Mouse (Mus musculus): ENCODE measurements around the gene Dnaja3.

Gene Dnaja3

GRCm38 (mm10) chr16:4606431-4607084 lies 33.2 kb upstream of the Dnaja3 start:
- peak; percentile 49 to 81 for DNase-seq (ENCODE audit: inconsistent age in 2 of 2, low spot score in 1 of 2)

DNA sequence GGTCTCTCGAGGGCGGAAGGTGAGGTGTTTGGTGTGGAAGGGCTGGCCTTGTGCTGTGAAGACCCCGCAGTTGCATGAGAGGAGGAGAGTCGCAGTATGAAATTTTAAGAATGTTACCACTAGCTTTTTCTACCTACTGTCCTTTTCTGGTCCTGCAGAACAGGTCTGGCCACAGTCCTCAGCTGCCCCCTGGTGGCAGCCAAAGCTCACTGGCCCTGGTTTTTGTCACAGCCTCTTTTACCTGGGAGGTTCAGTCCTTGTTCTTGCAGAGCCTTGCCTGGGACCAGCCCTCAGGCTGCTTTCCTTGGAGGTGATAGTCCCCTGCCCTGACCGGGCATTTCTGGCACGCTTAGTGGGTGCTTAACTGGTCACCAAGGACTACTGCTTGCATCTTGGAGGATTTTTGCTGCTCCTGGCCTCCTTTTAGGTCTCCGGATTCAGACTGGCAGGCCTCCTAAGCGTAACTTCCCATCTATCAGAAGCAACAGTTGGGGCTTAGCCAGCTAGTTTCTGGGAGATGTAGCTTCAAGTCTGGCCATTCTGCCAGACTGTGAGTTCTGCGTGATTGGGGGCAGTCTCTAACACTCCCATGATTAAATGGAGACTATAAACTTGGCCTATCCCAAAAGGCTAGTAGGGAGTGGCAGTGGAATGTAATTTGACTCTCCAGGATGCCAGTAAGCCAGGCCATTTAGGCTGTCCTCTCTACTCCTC lies 31.8 kb upstream of the Dnaja3 start:
- peak; percentile 86 to 95 for DNase-seq (ENCODE audit: inconsistent age in 2 of 2, low spot score in 1 of 2)

DNA sequence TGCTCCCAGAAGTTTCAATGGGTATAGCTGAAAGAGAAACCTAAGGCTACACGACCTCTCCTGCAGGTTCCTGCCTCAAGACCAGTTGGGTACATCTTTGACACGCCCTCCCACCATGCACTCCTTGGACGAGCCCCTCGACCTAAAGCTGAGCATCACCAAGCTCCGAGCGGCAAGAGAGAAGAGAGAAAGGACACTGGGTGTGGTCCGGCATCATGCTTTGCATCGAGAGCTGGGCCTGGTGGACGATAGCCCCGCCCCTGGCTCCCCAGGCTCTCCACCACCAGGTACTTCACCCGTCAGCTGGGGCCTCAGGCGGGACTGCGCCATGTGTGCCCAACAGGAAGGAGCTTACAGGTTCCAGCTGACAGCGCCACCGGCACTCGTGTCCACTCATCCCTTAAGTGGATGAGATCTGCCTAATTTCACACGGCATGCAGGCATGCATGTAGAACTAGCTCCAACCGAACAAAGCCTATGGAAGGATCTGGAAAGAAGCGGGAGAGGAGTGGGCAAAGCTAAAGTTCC lies 31.2 kb upstream of the Dnaja3 start:
- no peak for DNase-seq (ENCODE audit: inconsistent age in 2 of 2, low spot score in 1 of 2)

DNA sequence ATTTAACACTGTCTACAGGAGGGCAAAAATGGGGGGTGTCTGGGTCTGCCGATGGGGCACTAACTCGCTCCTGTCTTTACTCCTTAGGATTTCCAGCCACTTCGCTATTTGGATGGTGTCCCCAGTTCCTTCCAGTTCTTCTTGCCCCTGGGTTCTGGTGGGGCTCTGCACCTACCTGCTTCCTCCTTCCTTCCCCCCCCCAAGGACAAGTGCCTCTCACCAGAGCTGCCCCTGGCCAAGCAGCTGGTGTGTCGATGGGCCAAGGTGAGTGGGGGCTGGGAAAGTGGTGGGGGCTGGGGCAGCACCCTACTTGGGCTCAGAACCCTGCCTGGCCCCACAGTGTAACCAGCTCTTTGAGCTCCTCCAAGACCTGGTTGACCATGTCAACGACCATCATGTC lies 28.6 kb upstream of the Dnaja3 start:
- no peak for DNase-seq (ENCODE audit: inconsistent age in 2 of 2, low spot score in 1 of 2)

- DNase-seq (ENCODE audit: inconsistent age in 2 of 2, low spot score in 1 of 2), result no peak
Observed at GRCm38 (mm10) chr16:4611676-4612075, 28.1 kb upstream of the Dnaja3 start.

DNA sequence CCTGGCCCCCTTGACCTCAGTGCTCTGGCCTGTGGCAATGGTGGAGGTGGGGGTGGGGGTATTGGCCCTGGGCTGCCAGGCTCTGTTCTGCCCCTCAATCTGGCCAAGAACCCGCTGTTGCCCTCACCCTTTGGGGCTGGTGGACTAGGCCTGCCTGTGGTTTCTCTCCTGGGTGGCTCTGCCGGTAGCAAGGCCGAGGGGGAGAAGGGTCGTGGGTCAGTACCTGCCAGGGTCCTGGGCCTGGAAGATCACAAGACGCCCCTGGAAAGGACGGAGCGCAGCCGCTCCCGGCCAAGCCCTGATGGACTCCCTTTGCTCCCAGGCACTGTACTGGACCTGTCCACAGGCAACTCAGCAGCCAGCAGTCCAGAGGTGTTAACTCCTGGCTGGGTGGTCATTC lies 26.1 kb upstream of the Dnaja3 start:
- no peak for DNase-seq (ENCODE audit: inconsistent age in 2 of 2, low spot score in 1 of 2)

GRCm38 (mm10) chr16:4614639-4615038 lies 25.1 kb upstream of the Dnaja3 start:
- no peak for DNase-seq (ENCODE audit: inconsistent age in 2 of 2, low spot score in 1 of 2)

GRCm38 (mm10) chr16:4615297-4615696 lies 24.5 kb upstream of the Dnaja3 start:
- DNase-seq (ENCODE audit: inconsistent age in 2 of 2, low spot score in 1 of 2), result no peak

GRCm38 (mm10) chr16:4616829-4617228 lies 23.0 kb upstream of the Dnaja3 start:
- no peak for DNase-seq (ENCODE audit: inconsistent age in 2 of 2, low spot score in 1 of 2)

- no peak for DNase-seq (ENCODE audit: inconsistent age in 2 of 2, low spot score in 1 of 2)
Observed at GRCm38 (mm10) chr16:4624074-4624473, 15.7 kb upstream of the Dnaja3 start.

DNA sequence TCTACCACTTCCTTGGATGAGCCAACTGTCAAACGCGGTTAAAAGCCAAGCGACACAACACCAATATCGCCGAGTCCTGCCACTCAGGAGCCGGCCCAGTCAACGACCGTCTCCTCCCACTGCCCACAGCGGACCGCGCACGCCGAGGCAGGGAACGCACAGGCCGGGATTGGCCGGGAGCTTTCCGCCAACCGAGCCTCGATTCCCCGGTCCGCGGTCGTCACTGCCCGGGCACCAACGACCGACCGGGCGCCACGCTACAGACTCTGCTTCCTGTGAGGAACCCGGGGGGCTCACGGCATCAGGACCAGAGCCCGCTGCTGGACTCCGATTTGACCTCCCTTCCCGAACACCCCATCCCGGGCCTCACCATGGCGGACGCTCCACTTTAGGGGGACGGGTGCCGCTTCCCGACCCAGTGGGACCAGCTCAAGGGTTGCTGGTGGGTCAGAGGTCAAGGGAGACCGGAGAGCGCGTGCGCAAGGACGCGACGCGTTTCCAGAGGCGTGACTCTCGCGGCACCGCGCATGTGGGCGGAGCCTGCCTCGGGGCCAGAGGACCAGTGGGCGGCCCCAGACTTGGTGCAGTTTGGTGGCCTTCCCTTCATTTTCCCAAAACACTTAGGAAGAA lies 15.2 kb upstream of the Dnaja3 start, which contains the start of gene Pam16:
Gene Pam16 (minus strand): TSS at position 508 of the 630 bp plus-strand sequence.
- peak; percentile 95 to 98 for DNase-seq (ENCODE audit: inconsistent age in 2 of 2, low spot score in 1 of 2)

GRCm38 (mm10) chr16:4627105-4627504 lies 12.7 kb upstream of the Dnaja3 start:
- no peak for DNase-seq (ENCODE audit: inconsistent age in 2 of 2, low spot score in 1 of 2)

GRCm38 (mm10) chr16:4628898-4629419 lies 10.8 kb upstream of the Dnaja3 start:
- DNase-seq (ENCODE audit: inconsistent age in 2 of 2, low spot score in 1 of 2), result no peak

DNA sequence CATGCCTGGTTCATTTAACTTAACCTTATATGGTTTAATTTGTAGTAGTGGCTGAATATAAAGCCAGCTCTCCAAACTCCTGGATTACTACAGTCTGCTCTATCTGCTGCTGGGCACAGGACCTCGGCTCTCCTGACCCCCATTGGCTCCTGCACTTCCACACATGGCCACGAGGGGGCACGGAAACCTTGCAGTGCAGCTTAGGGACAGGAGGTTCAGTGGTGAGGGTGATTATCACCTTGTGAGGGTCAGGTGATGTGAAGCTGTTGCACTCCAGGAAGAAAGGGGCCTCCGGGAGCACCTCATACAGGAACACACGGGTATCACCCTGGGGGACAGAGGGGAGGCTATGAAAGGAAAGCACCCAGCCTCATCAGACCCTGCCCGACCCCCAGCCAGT lies 9.8 kb upstream of the Dnaja3 start:
- peak; percentile 78 to 94 for DNase-seq (ENCODE audit: inconsistent age in 2 of 2, low spot score in 1 of 2)

DNA sequence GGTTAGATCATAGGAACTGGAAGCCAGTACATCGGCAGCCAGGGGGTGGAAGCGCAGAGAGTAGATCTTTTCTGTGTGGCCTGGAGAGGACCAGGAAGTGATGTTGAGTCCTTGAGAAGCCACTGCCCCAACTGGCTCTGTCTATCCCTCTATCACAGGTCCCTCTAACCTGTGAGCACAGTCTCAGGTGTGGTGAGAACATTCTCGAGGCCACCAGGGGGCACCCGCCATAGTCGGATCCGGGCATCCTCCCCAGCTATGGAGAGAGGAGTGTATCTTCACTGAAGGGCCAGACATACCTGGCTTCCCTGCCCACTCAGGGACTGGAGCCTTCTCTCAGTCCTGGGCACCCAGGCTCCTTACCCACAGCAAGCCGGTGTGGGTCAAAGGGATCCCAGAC lies 7.7 kb upstream of the Dnaja3 start:
- DNase-seq (ENCODE audit: inconsistent age in 2 of 2, low spot score in 1 of 2), result no peak

GRCm38 (mm10) chr16:4633661-4634060 lies 6.1 kb upstream of the Dnaja3 start:
- no peak for DNase-seq (ENCODE audit: inconsistent age in 2 of 2, low spot score in 1 of 2)

DNA sequence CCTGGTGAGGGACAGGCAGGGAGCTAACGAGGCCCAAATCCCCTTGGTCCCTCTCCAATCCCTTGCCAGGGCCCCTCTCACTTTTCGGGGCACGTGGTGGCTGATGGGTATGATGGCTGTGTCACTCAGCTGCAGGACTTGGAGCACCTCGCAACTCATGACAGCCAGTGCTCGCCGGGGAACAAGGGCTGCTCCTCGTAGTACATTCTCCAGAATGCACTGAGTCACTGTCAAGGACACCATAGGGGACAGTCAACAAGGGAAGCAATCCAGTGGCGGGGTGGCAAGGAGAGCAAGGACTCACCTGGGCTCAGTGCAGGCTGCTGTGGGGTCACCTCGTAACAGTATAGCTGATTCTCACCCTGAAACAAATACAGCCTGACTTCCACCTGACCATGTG lies 5.1 kb upstream of the Dnaja3 start:
- DNase-seq (ENCODE audit: inconsistent age in 2 of 2, low spot score in 1 of 2), result peak; percentile 73 to 80

GRCm38 (mm10) chr16:4635760-4636159 lies 4.0 kb upstream of the Dnaja3 start:
- DNase-seq (ENCODE audit: inconsistent age in 2 of 2, low spot score in 1 of 2), result no peak

- DNase-seq (ENCODE audit: inconsistent age in 2 of 2, low spot score in 1 of 2), result no peak
Observed at GRCm38 (mm10) chr16:4638891-4639390, 848 bp upstream of the Dnaja3 start.

- no peak for DNase-seq (ENCODE audit: inconsistent age in 2 of 2, low spot score in 1 of 2)
Observed at GRCm38 (mm10) chr16:4640267-4641005, 647 bp downstream of the Dnaja3 start.
